Mouse (Mus musculus) heart, adult 8-10 months (tissue): ENCODE results near the gene Igfl3. TPM values are rescaled to one million over a fixed set of nuclear protein-coding genes. Genes with fewer than 3 reads are reported as not detected.

Experiments
- DNase-seq: peaks from one replicate; pipeline ENCODE4 v3.0.0; 2022; ENCODE audit warnings: low spot score
- total RNA-seq, 4 experiments: library from RNA; stranded (reverse); gene quantifications; 2 replicates each; pipeline ENCODE4 v1.2.4; 2022

Gene Igfl3
- total RNA-seq, result not detected

DNA sequence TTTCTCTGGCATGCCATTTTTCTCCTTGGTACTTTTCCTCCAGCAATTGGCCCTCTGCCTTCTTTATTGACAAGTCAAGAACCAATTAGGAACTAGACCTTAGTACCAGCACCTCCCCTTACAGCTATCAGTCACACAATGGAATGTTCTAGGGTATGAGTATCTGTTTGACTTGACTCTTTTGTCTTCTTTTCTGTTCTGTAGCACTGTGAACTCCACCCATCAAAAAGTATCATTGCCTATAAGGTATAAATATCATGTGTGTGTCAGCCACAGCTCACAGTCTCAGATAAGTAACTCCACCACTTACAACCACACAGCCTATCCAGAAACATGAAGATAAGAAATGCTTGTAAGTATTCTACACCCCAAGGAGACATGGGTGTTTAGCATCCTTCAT lies at the start of gene Igfl3:
Igfl3 (plus strand) TSS at position 301 of the 400 bp plus-strand sequence.
- DNase-seq, result no peak

DNA sequence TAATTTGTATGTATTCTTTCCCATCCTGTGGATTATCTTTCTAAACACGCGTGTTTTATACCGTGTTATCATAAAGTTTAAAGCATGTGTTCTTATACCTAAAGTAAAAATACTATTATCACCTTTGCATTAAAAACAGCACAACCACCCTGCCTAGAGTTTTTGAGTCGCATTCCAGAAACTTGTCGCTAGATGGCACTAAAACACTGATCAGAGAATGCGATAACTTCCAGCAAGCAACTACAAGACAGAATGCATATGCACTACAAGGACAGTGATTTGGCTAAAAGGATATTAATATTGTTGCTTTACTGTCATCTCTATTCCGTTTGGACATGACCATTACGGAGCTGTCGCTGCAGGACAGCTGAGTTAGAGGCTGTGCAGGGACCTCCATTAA lies 34.6 kb downstream of the Igfl3 start:
- peak; percentile 1 for DNase-seq

DNA sequence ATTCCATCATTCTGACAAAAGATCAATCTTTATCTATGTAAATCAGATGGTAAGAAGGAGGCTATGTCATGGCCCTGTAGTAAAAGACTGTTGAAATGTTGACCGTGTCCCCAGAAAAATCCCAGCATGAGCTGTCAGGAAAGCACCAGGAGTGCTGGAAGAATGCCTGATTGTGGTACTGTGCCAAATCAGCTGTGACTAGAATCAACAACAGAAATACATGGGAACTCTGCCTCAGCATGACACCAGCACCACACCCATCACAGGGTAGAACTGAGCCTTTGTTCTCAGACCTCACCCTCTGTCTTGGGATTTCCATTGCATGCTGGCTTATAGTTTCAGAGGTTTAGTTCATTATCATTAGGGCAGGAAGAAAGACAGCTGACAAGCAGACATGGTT lies 38.4 kb downstream of the Igfl3 start:
- DNase-seq, result no peak

Other genes starting within 250 kb of the Igfl3 start
- not detected for gene Ceacam11, start 204.4 kb upstream of the Igfl3 start, total RNA-seq
- not detected for gene Ceacam13, start 166.6 kb upstream of the Igfl3 start, total RNA-seq
- gene Ceacam12, start 110.6 kb upstream of the Igfl3 start, total RNA-seq, result not detected
- not detected for gene Mill1, start 68.9 kb downstream of the Igfl3 start, total RNA-seq
- not detected for gene Psg18, start 178.5 kb downstream of the Igfl3 start, total RNA-seq